Mouse (Mus musculus) forebrain, embryonic 16.5 days (tissue): ENCODE results near the gene Ube2e3. TPM values are rescaled to one million over a fixed set of nuclear protein-coding genes. Genes with fewer than 3 reads are reported as not detected.

ENCODE experiments used
- ATAC-seq: fragments of 200-750 bp; cut with Nextera tagmentation; 2 replicates; pipeline ENCODE4 v1.8.0; 2017; ENCODE audit warnings: mild to moderate bottlenecking, moderate library complexity
- H3K27ac ChIP-seq: fragments of 300-500 bp; sonication (generic); 2 replicates; pipeline ENCODE4 v1.5.1; 2014; ENCODE audit warnings: low read length, control low read depth
- H3K27me3 ChIP-seq: fragments of 300-500 bp; sonication (generic); replicated peaks from 2 replicates; pipeline ENCODE4 v1.6.1; 2014; ENCODE audit warnings: low read length; ENCODE audit not compliant: control insufficient read depth, insufficient read depth
- H3K36me3 ChIP-seq: fragments of 300-500 bp; sonication (generic); 2 replicates; pipeline ENCODE4 v1.6.1; 2014; ENCODE audit not compliant: control insufficient read depth, insufficient read depth
- H3K4me1 ChIP-seq: fragments of 300-500 bp; sonication (generic); replicated peaks from 2 replicates; pipeline ENCODE4 v1.6.1; 2014; ENCODE audit warnings: low read length; ENCODE audit not compliant: control insufficient read depth, insufficient read depth
- H3K4me2 ChIP-seq: fragments of 300-500 bp; sonication (generic); 2 replicates; pipeline ENCODE4 v1.6.1; 2014; ENCODE audit warnings: mild to moderate bottlenecking, low read length, control low read depth
- H3K4me3 ChIP-seq: fragments of 300-500 bp; sonication (generic); replicated peaks from 2 replicates; pipeline ENCODE4 v1.5.1; 2014; ENCODE audit warnings: mild to moderate bottlenecking, low read length, control low read depth
- H3K9ac ChIP-seq: fragments of 300-500 bp; sonication (generic); replicated peaks from 2 replicates; pipeline ENCODE4 v1.6.1; 2014; ENCODE audit warnings: low read depth, low read length, control low read depth
- H3K9me3 ChIP-seq: fragments of 300-500 bp; sonication (generic); 2 replicates; pipeline ENCODE4 v1.6.1; 2016; ENCODE audit warnings: low read length; ENCODE audit not compliant: control insufficient read depth
- WGBS: fragments of 180-500 bp; shearing (Covaris S2); extraction: QIAGEN DNeasy Blood & Tissue Kit; methylation state at CpG from one replicate; pipeline ENCODE4 v1.1.7; 2014; 5-methylcytosine and 5-hydroxymethylcytosine counted together
- polyA plus RNA-seq: library from polyadenylated mRNA; unstranded; fragments of >200 nt; fragmentation: Nextera tagmentation; extraction: Ambion mirVana; gene quantifications from 2 replicates; pipeline ENCODE4 v1.2.1, GENCODE M21; 2015

The Ube2e3 gene
- 250 and 261 TPM in 2 replicates for polyA plus RNA-seq

DNA sequence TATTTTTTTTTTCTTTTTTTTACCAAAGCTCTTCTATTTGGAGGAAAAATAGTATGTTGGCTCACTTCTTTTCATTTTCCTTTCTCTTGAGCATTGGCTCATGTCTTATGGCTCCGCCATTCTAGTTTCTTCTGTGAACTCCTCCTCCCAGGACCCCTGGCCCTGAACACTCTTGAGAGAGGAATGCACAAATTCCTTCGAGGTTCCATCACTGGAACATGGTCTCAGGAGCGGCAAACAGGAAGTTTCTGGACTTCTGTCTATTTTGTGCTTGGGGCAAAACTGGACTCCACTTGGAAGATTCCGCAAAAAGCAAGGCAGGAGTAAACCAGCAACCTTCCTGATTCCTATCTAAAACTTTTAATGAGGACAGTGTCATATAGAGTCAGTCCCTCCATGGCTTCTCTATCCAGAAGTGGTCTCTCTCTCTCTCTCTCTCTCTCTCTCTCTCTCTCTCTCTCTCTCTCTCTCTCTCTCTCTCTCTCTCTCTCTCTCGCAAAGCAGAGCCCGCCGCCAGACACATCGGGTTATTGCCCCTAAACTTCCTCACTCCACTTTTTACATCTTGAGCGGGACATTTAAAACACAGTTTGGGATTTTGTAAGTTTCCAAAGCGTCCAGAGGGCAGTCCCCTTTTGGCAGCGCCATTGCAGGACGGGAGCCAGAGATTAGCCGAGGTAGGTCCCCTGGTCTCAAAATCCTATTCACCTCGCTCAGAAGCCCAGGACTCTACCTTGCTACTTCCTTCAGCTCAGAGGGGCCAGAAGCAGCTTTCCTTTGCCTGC, at the start of gene Ube2e3:
Gene Ube2e3 (plus strand): TSS at position 399 of the 785 bp plus-strand sequence.
- no peak for ATAC-seq
- Histone ChIP-seq H3K4me1 (peaks cover 14% of the 10 kb centered on the region), H3K27me3 (no peaks in the 10 kb centered on the region), H3K9ac (peak within 1 kb of the TSS; percentile 96), H3K4me2 (peak within 1 kb of the TSS; percentile 51), H3K27ac (peak within 1 kb of the TSS; percentile 96), H3K36me3 (no peaks in the 10 kb centered on the region), H3K4me3 (peak within 1 kb of the TSS; percentile 82), H3K9me3 (no peaks in the 10 kb centered on the region)
- WGBS: 18% methylated on average over 14 of the region's 14 CpGs

DNA sequence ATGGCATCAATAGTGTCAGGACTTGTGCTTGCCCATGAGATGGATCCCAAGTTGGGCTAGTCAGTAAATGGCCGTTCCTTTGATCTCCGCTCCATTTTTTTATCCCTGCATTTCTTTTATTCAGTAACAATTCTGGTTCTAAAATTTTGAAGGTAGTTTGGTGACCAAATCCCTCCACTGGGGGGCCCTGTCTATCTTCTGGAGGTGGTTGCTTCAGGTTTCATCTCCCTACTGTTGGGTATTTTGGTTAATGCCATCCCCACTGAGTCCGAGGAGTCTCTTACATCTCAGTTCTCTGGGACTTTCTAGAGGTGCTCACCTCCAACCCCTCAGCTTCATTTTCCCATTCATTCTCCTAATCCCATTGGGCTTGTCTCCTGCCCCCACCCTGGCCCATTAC, 38.0 kb upstream of the Ube2e3 start:
- Histone ChIP-seq H3K27me3 (no peaks in the 10 kb centered on the region), H3K4me2 (no peak overlapping the region), H3K4me3 (no peak overlapping the region), H3K4me1 (no peaks in the 10 kb centered on the region), H3K36me3 (no peaks in the 10 kb centered on the region), H3K9me3 (no peaks in the 10 kb centered on the region), H3K9ac (no peak overlapping the region), H3K27ac (no peak overlapping the region)
- no peak for ATAC-seq
- WGBS: 94% methylated on average over 3 of the region's 3 CpGs

DNA sequence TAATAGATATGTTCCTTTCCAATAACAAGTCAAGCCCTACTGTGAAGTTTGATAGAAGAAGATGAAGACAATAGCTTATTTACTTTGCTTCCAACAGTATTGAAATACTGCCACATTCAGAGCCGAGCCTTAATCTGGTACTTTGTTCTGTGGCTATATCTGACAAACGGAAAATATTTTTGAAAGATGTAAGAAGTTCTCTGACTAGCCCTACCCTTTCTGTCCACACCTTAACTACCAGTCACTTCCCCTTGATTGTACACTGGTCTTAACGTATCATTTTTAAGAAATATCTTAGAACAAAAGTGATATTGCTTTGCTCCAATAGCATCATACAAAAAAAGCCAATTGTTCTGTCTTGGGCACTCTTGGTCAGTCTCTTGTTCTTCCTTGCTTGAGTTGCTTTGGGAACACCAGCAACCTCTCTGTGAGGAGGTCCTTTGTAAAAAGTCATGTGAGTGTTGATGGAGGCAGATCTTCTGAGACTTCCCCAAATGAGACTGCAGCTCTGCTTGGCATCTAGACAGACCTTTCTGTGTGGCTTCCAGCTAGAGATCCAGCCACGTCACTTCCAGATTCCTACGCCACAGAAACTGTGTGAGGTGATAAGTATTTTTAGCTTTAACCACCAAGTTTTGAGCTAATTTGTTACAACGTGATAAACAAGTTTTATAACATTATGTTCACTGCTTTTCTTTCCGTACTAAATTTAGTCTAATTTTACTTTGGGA, 26.3 kb upstream of the Ube2e3 start:
- no peaks in the 10 kb centered on the region for H3K9me3 ChIP-seq
- ATAC-seq: no peak
- H3K4me1 ChIP-seq: no peaks in the 10 kb centered on the region
- 82% methylated on average over 7 of the region's 7 CpGs for WGBS
- H3K27ac ChIP-seq: no peak overlapping the region
- H3K36me3 ChIP-seq: no peaks in the 10 kb centered on the region
- H3K4me3 ChIP-seq: no peak overlapping the region
- no peaks in the 10 kb centered on the region for H3K27me3 ChIP-seq
- H3K9ac ChIP-seq: no peak overlapping the region
- H3K4me2 ChIP-seq: no peak overlapping the region

DNA sequence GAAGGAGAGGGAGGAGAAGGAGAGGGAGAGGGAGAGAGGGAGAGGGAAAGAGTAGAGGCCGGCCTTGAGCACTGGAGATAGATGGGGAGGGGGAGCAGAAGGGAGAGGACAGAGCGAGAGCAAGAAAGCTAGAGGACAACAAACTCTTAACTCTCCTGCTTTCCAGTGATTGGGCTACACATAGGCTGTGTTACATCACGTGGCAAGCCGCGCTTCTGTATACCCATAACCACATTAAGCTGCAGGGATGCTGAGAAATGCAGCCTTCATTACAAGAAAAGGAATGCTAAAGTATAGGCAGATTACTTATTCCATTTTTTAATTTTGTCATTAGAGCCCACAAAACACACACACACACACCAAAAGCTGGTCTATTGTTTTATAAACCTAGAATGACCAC, 23.6 kb upstream of the Ube2e3 start:
- Histone ChIP-seq H3K27ac (no peak overlapping the region), H3K9ac (no peak overlapping the region), H3K9me3 (no peaks in the 10 kb centered on the region), H3K4me3 (no peak overlapping the region), H3K36me3 (no peaks in the 10 kb centered on the region), H3K27me3 (no peaks in the 10 kb centered on the region), H3K4me1 (no peaks in the 10 kb centered on the region), H3K4me2 (no peak overlapping the region)
- no peak for ATAC-seq
- WGBS: 89% methylated on average over 5 of the region's 5 CpGs

DNA sequence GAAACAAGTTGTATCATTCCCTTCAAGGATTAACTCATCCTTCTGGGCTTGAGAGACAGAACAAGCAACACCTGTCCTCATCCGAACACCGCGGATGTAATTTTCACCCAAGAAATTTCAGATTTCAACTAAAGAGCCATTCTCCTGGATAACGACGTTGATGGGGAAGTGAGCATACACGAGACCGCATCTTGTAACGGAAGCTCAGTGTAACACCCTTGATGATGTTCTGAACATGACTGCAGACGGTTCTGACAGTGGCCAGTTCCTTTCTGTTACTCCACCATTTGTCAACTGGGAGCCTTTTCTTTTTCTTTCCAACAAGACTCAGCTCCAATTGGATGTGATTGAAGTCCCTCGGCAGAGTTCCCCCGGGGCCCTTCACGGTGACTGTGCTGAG, 22.6 kb upstream of the Ube2e3 start:
- Histone ChIP-seq H3K4me1 (no peaks in the 10 kb centered on the region), H3K9me3 (no peaks in the 10 kb centered on the region), H3K27me3 (no peaks in the 10 kb centered on the region), H3K4me2 (no peak overlapping the region), H3K9ac (no peak overlapping the region), H3K4me3 (no peak overlapping the region), H3K36me3 (no peaks in the 10 kb centered on the region), H3K27ac (no peak overlapping the region)
- WGBS: 87% methylated on average over 12 of the region's 12 CpGs
- ATAC-seq: no peak

DNA sequence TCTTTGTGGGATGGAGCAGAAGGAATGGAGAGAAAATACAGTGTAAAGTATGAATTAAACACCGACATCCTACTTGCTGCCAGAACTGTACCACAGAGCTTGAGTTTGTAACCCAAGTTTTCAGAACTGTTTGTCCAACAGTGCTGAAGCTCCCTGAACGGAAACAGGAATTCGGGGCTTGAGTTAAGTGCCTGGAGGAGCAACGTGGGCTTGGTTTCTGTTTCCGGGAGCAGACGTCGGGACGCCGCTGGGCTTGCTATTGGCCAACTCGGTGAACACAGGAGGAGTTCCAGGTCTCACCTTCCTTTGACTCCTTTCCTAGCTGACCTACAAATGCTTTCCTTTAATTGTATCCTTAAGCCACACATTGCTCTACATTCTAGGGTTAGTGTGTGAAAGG, 22.2 kb upstream of the Ube2e3 start:
- ATAC-seq: no peak
- WGBS: 89% methylated on average over 10 of the region's 10 CpGs
- Histone ChIP-seq H3K4me1 (no peaks in the 10 kb centered on the region), H3K4me2 (no peak overlapping the region), H3K27ac (no peak overlapping the region), H3K9ac (no peak overlapping the region), H3K27me3 (no peaks in the 10 kb centered on the region), H3K9me3 (no peaks in the 10 kb centered on the region), H3K4me3 (no peak overlapping the region), H3K36me3 (no peaks in the 10 kb centered on the region)

DNA sequence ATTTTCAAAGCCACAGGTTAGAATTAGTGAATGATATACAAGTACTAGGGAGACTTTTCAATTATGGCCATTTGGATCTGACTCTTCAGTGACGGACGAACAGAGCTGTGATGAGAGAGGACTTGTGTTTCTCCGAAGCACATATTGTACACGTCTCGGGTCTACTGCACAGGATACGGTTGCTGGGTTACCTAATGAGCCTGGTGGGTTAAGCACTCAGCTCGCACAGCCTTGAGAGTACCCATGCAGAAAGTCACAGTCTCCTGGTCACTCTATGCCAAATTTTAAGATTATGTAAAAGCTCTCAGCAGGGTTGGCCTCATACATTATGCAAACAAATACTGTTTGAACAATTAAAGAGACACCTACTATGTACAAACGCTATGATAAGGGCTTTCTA, 13.6 kb upstream of the Ube2e3 start:
- no peak overlapping the region for H3K9ac ChIP-seq
- no peaks in the 10 kb centered on the region for H3K27me3 ChIP-seq
- 68% methylated on average over 8 of the region's 8 CpGs for WGBS
- no peaks in the 10 kb centered on the region for H3K4me1 ChIP-seq
- no peak for ATAC-seq
- no peak overlapping the region for H3K4me3 ChIP-seq
- no peak overlapping the region for H3K4me2 ChIP-seq
- no peaks in the 10 kb centered on the region for H3K36me3 ChIP-seq
- H3K27ac ChIP-seq: no peak overlapping the region
- H3K9me3 ChIP-seq: no peaks in the 10 kb centered on the region

DNA sequence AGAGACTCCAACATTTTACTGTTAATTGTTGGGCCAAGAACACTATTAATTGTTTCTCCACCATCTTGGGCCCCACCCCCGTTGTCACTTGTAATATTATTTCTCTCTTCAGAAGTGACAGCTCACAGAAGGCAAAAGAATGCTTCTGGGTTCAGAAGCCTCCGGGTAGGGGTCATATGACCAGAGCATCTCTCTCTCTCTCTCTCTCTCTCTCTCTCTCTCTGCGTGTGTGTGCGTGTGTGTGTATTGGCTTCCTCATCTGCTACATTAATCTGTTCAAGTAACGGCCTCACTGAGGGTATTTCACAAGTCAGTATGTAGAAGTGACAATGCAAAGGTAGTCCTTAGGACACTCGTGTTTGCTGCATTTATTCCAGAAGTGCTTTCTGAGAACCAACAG, 9.3 kb upstream of the Ube2e3 start:
- WGBS: 87% methylated on average over 6 of the region's 6 CpGs
- no peak for ATAC-seq
- no peaks in the 10 kb centered on the region for H3K36me3 ChIP-seq

DNA sequence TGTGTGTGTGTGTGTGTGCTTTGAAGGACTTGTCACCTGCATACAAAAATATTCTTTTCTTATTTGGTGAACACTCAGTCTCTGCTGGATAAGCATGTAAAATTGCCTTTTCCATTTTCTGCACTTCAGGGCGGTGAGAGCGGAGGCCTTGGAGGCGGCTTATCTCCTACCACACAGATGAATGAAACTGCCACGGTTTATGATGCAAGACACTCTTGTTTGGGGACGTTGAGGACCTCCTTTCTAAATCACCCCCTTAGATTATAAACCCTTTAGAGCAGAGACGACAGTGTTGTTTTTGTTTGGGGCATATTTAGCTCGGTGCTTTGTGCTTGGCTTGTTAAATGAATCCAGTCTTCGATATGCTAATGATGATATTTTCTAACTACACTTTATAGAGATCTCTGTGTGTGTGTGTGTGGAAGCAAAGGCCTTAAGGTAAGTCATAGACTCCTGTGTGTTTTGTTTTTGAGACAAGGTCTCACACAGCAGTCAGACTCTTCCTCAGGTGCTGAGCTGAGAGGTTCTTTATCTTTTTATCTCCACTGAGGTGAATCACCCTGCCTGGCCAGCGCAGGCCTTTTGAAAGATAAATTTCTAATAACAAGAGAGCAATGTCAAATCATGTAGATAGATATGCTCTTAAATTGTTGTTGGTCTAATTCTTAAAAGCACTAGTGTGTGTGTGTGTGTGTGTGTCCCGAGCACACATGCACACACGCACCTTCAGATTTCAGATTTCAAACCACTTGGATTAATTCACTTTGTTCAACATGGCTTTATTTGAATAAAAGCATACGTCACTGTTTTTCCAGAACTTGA, 8.4 kb upstream of the Ube2e3 start:
- no peaks in the 10 kb centered on the region for H3K4me1 ChIP-seq
- H3K4me2 ChIP-seq: no peak overlapping the region
- no peaks in the 10 kb centered on the region for H3K27me3 ChIP-seq
- no peak overlapping the region for H3K27ac ChIP-seq
- H3K9me3 ChIP-seq: no peaks in the 10 kb centered on the region
- no peak for ATAC-seq
- no peak overlapping the region for H3K4me3 ChIP-seq
- no peak overlapping the region for H3K9ac ChIP-seq
- H3K36me3 ChIP-seq: no peaks in the 10 kb centered on the region
- WGBS: 67% methylated on average over 12 of the region's 12 CpGs

More for the DNA sequence above, 9.3 kb upstream of the Ube2e3 start:
- no peak overlapping the region for H3K4me2 ChIP-seq
- H3K4me1 ChIP-seq: no peaks in the 10 kb centered on the region
- H3K4me3 ChIP-seq: no peak overlapping the region
- no peaks in the 10 kb centered on the region for H3K27me3 ChIP-seq
- H3K27ac ChIP-seq: no peak overlapping the region
- H3K9ac ChIP-seq: no peak overlapping the region
- no peaks in the 10 kb centered on the region for H3K9me3 ChIP-seq
